Mouse (Mus musculus) ovary, postnatal 36 days (tissue): ENCODE measurements around the gene Sumf2.
"Not testable (repeated sequence)": the region's sequence is repeated elsewhere in the genome, so short reads cannot be mapped to it uniquely, and the experiment has no call there.

Experiments
- DNase-seq: peaks from one replicate; pipeline ENCODE4 v3.0.0; 2022; ENCODE audit warnings: low spot score, mixed read lengths

Gene Sumf2

DNA sequence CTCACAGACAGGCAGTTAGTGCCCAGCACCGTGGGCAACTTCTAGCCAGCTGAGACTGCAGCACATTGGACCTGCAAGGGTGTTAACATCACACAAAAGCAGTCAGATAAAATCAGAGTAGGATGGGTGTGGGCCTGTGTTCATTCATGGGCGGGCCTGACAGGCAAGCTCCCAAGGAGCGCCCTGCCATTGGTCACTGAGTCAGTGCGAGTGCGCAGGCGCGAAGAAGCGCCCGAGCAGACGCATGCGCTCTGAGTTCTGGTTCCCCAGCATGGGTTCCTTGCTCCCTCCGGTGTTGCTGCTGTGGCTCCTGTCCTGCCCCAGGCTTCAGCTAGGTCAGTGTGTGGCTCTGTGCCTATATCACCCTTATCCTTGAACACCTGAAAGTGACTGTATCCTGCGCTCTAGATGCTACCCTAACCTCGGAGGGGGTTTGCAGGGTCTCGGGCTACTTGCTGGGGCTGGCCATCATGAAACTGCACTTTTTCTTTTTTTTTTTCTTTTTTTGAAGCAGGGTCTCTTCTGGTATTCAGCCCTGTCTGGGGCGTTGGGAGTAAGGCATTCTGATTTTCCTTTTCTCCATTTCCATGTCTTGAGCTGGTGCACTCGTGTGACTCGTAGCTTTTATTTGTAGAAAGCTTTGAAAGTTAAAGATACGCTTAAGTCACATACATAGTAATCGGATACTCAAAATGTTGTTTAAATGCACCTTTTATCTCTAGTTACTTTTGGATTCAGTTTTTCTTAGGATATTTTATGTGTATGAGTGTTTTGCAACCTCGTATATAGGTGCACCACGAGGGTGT, at the start of gene Sumf2:
TSS of gene Sumf2 (plus strand) at position 235 of the 806 bp plus-strand sequence.
- DNase-seq: peak; percentile 96

GRCm38 (mm10) chr5:129844848-129845247, 1.9 kb upstream of the Sumf2 start:
- no peak for DNase-seq

DNA sequence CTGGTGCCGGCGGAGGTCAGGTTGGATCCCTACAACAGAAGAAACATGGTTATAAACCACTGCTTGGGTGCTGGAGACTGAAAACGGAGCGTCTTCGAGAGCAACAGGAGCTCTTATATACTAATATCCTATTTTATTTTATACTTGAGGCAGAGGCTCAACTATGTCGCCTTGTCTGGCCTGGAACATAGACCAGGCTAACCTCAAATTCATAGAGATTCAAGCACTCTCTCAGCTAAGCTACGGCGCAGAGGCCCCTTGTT, 703 bp downstream of the Sumf2 start:
- no peak for DNase-seq

- no peak for DNase-seq
Measured at GRCm38 (mm10) chr5:129855163-129855562, 8.4 kb downstream of the Sumf2 start.

GRCm38 (mm10) chr5:129856414-129856813, 9.6 kb downstream of the Sumf2 start:
- DNase-seq: no peak

GRCm38 (mm10) chr5:129862325-129862724, 15.5 kb downstream of the Sumf2 start:
- no peak for DNase-seq

GRCm38 (mm10) chr5:129864467-129864866, 17.7 kb downstream of the Sumf2 start:
- DNase-seq: peak; percentile 54

DNA sequence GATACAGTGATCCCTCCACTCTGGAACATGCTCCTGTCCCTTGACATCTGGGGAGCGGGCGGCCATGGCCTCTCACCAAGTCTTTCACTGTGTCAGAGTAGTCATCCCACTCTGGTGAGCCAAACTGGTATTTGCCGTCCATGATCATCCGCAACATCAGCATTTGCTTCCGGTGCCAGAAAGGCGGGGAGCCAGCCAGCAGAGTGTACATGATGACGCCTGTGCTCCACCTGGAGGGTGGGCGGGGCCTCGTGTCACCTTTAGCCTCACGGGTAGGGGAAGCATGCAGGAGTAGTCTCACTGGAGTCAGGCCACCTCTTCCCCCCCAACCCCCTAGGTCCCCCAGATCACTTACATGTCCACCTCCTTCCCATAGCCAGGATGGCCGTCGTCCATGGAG, 19.1 kb downstream of the Sumf2 start:
- no peak for DNase-seq

DNA sequence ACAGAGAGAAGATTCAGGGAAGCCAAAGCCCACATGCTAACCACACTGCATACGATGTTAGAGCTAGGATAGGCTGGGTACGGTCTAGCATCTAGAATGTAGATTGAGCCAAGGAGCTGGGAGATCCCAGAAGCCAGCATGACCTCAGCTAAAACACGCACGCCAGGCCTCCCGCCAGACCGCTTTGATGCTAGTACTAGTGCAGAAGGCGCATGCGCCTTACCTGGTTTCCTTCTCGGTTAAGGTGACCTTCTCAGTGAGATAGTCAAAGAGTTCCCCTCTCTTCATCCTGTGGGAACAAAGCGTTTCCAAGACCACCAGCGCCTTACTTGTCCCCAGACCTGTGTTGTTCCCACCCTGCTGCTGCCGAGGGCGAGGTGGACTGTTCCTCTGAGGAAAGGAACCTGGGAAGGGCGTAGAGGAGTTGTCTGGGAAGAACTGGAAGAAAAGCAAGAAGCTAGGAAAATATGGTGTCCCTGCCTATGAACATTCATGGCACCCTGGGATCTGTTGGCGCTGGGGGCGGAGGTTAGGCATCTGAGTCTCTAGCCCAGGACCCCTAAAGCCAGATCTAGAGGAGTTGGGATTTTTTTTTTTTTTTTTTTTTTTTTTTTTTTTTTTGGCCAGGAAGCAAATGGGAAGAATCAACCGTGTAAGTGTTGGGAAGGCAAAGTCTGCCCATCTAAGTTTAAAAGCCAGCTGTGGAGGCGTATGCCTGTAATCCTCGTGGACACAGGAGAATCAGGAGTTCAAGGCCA, 22.6 kb downstream of the Sumf2 start:
- DNase-seq: no peak

DNA sequence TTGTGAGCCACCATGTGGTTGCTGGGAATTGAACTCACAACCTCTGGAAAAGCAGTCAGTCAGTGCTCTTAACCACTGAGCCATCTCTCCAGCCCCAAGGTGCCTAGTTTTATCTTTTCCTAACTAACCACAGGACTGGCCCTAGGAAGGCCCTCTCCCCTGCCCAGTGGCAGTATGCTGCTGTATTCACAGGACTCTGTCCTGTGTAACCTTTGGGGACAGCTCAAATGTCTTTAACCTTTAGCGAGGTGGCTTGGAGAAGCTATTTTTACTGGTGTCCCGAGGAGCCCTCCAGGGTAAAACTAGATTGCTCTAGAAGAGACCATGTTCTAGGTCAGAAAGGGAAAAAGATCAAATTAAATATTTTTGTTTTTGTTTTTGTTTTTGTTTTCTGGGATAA, 24.5 kb downstream of the Sumf2 start:
- DNase-seq: no peak

- DNase-seq: no peak
Measured at GRCm38 (mm10) chr5:129873942-129874341, 27.2 kb downstream of the Sumf2 start.

DNA sequence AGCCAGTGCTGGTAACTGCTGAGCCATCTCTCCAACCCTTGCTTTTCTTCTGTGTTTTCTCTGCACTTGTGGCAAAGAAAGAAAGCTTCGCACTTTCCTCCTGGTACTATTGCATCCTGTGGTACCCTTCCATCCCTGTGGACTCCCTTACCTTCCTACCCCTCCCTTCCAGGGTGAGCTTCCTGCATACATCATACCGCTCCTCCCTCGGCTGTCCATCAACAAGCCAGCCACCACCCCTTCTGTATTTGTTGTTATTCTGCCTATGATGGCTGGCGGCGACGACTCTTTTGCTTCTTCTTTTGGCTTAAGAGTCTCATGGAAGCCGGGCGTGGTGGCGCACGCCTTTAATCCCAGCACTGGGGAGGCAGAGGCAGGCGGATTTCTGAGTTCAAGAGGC, 28.3 kb downstream of the Sumf2 start:
- no peak for DNase-seq

- DNase-seq: no peak
Measured at GRCm38 (mm10) chr5:129877731-129878455, 31.1 kb downstream of the Sumf2 start.

GRCm38 (mm10) chr5:129878946-129879345, 32.2 kb downstream of the Sumf2 start:
- DNase-seq: peak; percentile 72

DNA sequence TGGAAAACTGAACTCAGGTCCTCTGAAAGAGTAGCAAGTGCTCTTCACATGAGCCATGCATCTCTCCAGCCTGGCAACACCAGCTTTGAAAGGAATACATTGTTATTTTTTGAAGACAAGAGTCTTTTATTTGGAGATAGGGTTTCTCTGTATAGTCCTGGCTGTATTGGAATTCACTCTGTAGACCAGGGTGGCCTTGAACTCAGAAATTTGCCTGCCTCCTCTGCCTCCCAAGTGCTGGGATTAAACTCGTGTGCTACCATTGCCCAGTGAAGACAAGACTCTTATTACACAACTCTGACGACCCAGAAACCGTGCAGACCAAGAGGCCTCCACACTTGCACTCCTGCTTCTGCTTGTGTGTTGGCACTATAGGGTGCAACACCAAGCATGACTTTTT, 33.1 kb downstream of the Sumf2 start:
- DNase-seq: no peak

DNA sequence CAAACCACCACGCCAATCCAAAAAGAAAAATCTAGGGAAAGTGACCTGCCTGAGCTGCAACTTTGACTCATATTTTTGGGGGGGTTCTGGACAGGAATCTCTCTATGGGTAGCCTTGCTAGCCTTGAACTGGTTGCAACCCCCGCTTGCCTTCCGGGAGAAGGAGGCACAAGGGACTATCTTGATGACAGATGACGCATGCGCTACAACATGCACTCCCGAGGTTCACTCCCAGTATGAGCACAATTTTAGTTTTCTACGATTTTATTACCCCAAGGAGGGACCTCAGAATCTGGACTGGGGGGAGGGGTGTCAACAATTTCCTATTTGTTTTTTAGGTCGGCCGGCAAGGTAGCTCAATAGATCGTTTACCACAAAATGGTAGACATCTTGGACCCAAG, 39.5 kb downstream of the Sumf2 start:
- DNase-seq: no peak

- DNase-seq: peak; percentile 86
Measured at GRCm38 (mm10) chr5:129886911-129887636, 40.3 kb downstream of the Sumf2 start, which contains the start of gene Chchd2. TSS of gene Chchd2 (minus strand) at chr5:129887470.

DNA sequence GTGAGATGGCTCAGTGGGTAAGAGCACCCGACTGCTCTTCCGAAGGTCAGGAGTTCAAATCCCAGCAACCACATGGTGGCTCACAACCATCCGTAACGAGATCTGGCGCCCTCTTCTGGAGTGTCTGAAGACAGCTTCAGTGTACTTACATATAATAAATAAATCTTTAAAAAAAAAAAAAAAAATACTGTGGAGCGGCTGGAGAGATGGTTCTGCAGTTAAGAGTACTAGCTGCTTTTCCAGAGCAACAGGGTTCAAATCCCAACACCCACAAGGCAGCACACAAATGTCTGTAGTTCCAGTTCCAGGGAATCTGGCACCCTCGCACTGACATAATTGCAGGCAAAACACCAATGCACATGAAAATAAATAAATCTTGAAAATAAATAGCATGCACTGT, 43.6 kb downstream of the Sumf2 start:
- not testable (repeated sequence) for DNase-seq

DNA sequence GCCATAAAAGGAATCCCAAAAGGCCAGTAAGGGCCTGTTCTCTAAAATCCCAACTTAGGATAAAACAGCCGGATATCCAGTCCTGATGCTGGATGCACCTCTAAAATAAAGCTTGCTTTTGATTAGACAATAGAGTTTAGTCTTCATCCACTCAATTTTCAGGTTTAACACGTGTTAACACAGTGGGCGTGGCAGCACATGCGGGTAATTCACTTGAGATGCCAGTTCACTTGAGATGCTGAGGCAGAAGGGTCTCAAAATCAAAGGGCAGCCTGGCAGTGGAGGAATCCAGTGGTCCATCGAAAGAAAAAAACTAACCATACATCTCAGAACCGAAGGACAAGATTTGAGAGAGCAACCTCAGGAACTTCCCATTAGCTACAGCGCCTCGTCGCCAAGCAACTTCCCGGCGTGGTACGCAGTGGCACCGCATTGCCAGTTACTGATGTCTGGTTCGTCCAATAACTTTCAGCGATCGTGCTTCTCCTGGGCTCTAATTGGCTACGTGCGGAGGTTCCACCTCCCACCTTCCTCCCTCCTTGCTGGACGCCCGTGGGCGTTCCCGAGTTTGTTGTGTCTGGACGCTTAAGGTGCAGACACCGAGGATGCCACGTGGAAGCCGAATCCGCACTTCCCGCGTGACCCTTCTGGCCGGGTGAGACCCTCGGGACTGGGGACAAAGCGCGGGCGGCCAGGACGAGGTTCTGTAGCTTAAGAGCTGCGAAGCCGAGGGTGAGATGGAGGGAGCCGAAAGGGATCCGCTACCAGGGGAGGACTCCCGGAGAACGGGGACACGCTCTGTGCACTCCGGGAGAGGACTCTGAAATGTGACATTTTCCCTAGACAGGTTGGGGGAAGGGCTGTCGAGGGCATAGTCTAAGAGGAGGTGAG, 48.7 kb downstream of the Sumf2 start, which contains the start of gene Zbed5:
TSS of gene Zbed5 (plus strand) at position 526 of the 891 bp plus-strand sequence.
- peak; percentile 83 for DNase-seq

- DNase-seq: no peak
Measured at GRCm38 (mm10) chr5:129898449-129898848, 51.7 kb downstream of the Sumf2 start, which contains the start of gene Phkg1. TSS of gene Phkg1 (minus strand) at chr5:129898549.

DNA sequence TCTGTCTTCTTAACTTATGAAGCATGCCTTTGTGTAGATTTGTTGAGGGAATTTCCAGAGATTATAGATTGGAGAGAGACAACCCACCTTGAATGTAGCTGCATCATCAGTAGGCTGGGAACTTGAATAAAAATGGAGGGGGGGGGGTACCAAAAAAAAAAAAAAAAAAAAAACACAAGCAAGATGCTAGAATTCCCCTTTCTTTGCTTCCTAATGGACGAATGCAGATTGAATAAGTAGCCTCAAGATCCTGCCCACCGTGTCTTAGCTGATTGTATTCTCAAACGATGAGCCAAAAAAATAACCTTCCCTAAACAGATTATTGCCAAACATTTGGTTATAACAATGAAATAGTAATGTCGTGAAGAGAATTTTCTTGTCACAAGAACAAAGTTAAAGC, 61.0 kb downstream of the Sumf2 start:
- no peak for DNase-seq
